ENCODE assay signal across 8 mouse cellular contexts in the genomic region with DNA sequence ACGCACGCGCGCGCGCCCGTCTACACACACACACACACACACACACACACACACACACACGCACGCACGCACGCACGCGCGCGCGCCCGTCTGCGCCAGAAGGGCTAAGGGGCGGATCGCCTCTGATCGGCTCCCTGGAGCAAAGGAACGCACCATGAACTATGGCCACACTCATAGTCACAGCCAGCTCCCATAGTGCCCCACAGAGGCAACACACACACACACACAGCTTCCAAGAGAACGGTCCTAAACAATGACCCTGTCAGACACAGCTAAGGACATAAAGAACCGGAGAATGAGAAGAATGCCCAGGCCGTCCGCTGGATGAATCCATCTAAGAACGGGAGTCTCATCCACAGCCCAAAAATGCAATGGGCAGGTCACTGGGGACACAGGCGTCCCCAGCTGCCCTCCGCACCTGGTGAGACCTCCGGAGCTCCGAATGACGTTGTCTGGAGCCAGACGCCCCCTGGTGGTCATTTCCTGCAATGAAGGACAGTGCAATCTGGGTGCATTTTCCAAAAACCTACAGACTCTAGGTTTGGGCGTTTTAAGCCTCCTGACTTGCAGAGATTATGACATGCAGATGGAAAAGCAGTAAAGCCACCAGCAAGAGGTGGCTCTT. TPM values are rescaled to one million over a fixed set of nuclear protein-coding genes. Genes with fewer than 3 reads are reported as not detected.
DNase-seq lines count a peak whose midpoint lies in the region; ATAC-seq and TF ChIP-seq lines count a peak whose summit lies in the region.

No protein-coding gene starts in this region.

- TF ChIP-seq POLR2A in MEL (IDR thresholded peaks at IDR 0.05; ENCODE audit: control insufficient read depth in 1 of 2, insufficient read depth in 1 of 2, low read depth in 1 of 2, low read length in 2 of 2, poor library complexity in 1 of 2) = no peak

- H3K79me2 ChIP-seq in MEL (ENCODE audit: control insufficient read depth, insufficient read depth, low read length, poor library complexity) = no peaks in the 10 kb centered on the region

- TF ChIP-seq RAD21 in MEL (IDR thresholded peaks at IDR 0.05; ENCODE audit: low read depth, low read length) = peak; percentile 60

- DNase-seq in MEL (ENCODE audit: low read depth, low spot score) = peak; percentile 77
- peak; percentile 78 for DNase-seq in cerebellum, adult 11 months
- DNase-seq in forebrain, postnatal 0 days = peak; percentile 87
- DNase-seq in heart, postnatal 4 days = peak; percentile 93
- peak; percentile 73 to 75 for DNase-seq in layer of hippocampus, postnatal 36 days
- peak; percentile 79 to 88 for DNase-seq in lung, postnatal 4 days
- peak; percentile 88 to 89 for DNase-seq in right cerebral cortex, adult 2 months (ENCODE audit: low spot score in 2 of 2)
- DNase-seq in urinary bladder, postnatal 36 days (ENCODE audit: low spot score in 2 of 2) = peak; percentile 75 to 78

- 55% methylated on average over 34 of the region's 34 CpGs for WGBS in forebrain, postnatal 0 days

- H3K27me3 ChIP-seq in MEL (ENCODE audit: control insufficient read depth in 1 of 2, insufficient read depth in 2 of 2, low read length in 2 of 2) = no peaks in the 10 kb centered on the region
- H3K27me3 ChIP-seq in forebrain, postnatal 0 days (ENCODE audit: insufficient read depth, low read length) = no peaks in the 10 kb centered on the region

- ATAC-seq in forebrain, postnatal 0 days = peak; percentile 77

- H3K4me1 ChIP-seq in MEL (ENCODE audit: control insufficient read depth in 1 of 2, insufficient read depth in 2 of 2, low read length in 2 of 2) = no peaks in the 10 kb centered on the region
- no peaks in the 10 kb centered on the region for H3K4me1 ChIP-seq in forebrain, postnatal 0 days (ENCODE audit: insufficient read depth)

- H3K4me2 ChIP-seq in forebrain, postnatal 0 days (ENCODE audit: low read depth) = peak overlapping the region; percentile 37

- H3K4me3 ChIP-seq in MEL (ENCODE audit: control insufficient read depth in 1 of 2, insufficient read depth in 1 of 2, low read depth in 2 of 2, low read length in 2 of 2) = no peak overlapping the region
- H3K4me3 ChIP-seq in forebrain, postnatal 0 days (ENCODE audit: low read depth, low read length) = peak overlapping the region; percentile 7; the same call in 1 of the 2 replicates

- H3K36me3 ChIP-seq in MEL (ENCODE audit: control insufficient read depth in 1 of 2, insufficient read depth in 2 of 2, low read length in 2 of 2) = 0 out of 4 replicates have a peak, but pooled peaks cover 0 to 2% of the 10 kb centered on the region in 2 experiments
- H3K36me3 ChIP-seq in forebrain, postnatal 0 days (ENCODE audit: insufficient read depth) = peaks cover 50% of the 10 kb centered on the region

- no peak overlapping the region for H3K9ac ChIP-seq in MEL (ENCODE audit: control insufficient read depth, low read depth, low read length, poor library complexity, severe bottlenecking)
- H3K9ac ChIP-seq in forebrain, postnatal 0 days = no peak overlapping the region

- no peak for TF ChIP-seq EP300 in MEL (IDR thresholded peaks at IDR 0.05; ENCODE audit: low read depth in 1 of 2, low read length in 2 of 2)

- H3K9me3 ChIP-seq in MEL (replicated peaks; ENCODE audit: insufficient read depth, low read length) = no peaks in the 10 kb centered on the region
- no peaks in the 10 kb centered on the region for H3K9me3 ChIP-seq in forebrain, postnatal 0 days (ENCODE audit: low read length)

- no peak overlapping the region for H3K27ac ChIP-seq in MEL (ENCODE audit: control insufficient read depth, low read depth, low read length)
- no peak overlapping the region for H3K27ac ChIP-seq in forebrain, postnatal 0 days (ENCODE audit: low read depth, low read length)

- TF ChIP-seq CTCF in MEL (IDR thresholded peaks at IDR 0.05 in 2 of 3, conservative IDR thresholded peaks at IDR 0.05 in 1 of 3; ENCODE audit: control insufficient read depth in 1 of 3, insufficient read depth in 1 of 3, low read depth in 2 of 3, low read length in 3 of 3, poor library complexity in 1 of 3, severe bottlenecking in 1 of 3) = peak; percentile 82 to 89 (median 85)
- TF ChIP-seq CTCF in forebrain, postnatal 0 days (IDR thresholded peaks at IDR 0.05; ENCODE audit: low read depth) = peak; percentile 95

TF ChIP-seq in MEL, 35 proteins besides CTCF, POLR2A, EP300 and RAD21:
- no peak for TF ChIP-seq MYB (IDR thresholded peaks at IDR 0.05; ENCODE audit: low read depth, low read length)
- TF ChIP-seq SMC3 (IDR thresholded peaks at IDR 0.05; ENCODE audit: low read depth, low read length) = peak; percentile 89
- peak; percentile 69 for TF ChIP-seq ZC3H11A (IDR thresholded peaks at IDR 0.05; ENCODE audit: low read depth, low read length)
TF ChIP-seq in MEL: peak in this region for 2.

RNA-seq across cellular contexts. Expression of gene Nanos3, which starts 25.3 kb away (rescaled TPM):
- 0.56 and 2.0 TPM in 2 replicates for total RNA-seq in MEL (2012; rRNA removed)
- polyA plus RNA-seq in MEL (2012; ENCODE audit: insufficient read depth in 1 of 2, insufficient read length in 2 of 2, low read depth in 1 of 2, low replicate concordance in 2 of 2, missing spikeins in 1 of 2) = 1 to 10 TPM in 1 of 2 experiments, not detected in 1; 1.7 TPM
- 1.7 and 3.2 TPM in 2 replicates for total RNA-seq in forebrain, postnatal 0 days (2014; rRNA removed)
- 10.0 and 13.3 TPM in 2 replicates for polyA plus RNA-seq in forebrain, postnatal 0 days (2015; fragmentation: Nextera tagmentation; extraction: Ambion mirVana)
- total RNA-seq in heart, postnatal 4 days (2021) = 1 to 10 TPM; 3.6 to 4.3 TPM
- total RNA-seq in layer of hippocampus, postnatal 36 days (2021) = 1 to 10 TPM; 2.2 to 4.9 TPM

RNA-seq across cellular contexts. Expression of gene Zswim4, which starts 26.6 kb away (rescaled TPM):
- total RNA-seq in MEL (2012; rRNA removed) = 3.6 and 4.4 TPM in 2 replicates
- 1 to 10 TPM in 1 of 2 experiments, not detected in 1; 7.4 TPM for polyA plus RNA-seq in MEL (2012; ENCODE audit: insufficient read depth in 1 of 2, insufficient read length in 2 of 2, low read depth in 1 of 2, low replicate concordance in 2 of 2, missing spikeins in 1 of 2)
- total RNA-seq in forebrain, postnatal 0 days (2014; rRNA removed) = 36.5 and 47.7 TPM in 2 replicates
- polyA plus RNA-seq in forebrain, postnatal 0 days (2015; fragmentation: Nextera tagmentation; extraction: Ambion mirVana) = 15.1 and 15.5 TPM in 2 replicates
- total RNA-seq in heart, postnatal 4 days (2021) = 10 to 100 TPM; 12.8 to 13.8 TPM
- 10 to 100 TPM; 16.8 to 18.1 TPM for total RNA-seq in layer of hippocampus, postnatal 36 days (2021)

RNA-seq across cellular contexts. Expression of gene D8Ertd738e, which starts 39.2 kb away (rescaled TPM):
- total RNA-seq in MEL (2012; rRNA removed) = 159 and 164 TPM in 2 replicates
- polyA plus RNA-seq in MEL (2012; ENCODE audit: insufficient read depth in 1 of 2, insufficient read length in 2 of 2, low read depth in 1 of 2, low replicate concordance in 2 of 2, missing spikeins in 1 of 2) = 100 to 1,000 TPM in 1 of 2 experiments, not detected in 1; 149 TPM
- total RNA-seq in forebrain, postnatal 0 days (2014; rRNA removed) = 130 and 146 TPM in 2 replicates
- polyA plus RNA-seq in forebrain, postnatal 0 days (2015; fragmentation: Nextera tagmentation; extraction: Ambion mirVana) = 255 and 310 TPM in 2 replicates
- total RNA-seq in heart, postnatal 4 days (2021) = 100 to 1,000 TPM; 218 to 233 TPM
- total RNA-seq in layer of hippocampus, postnatal 36 days (2021) = 100 to 1,000 TPM; 131 to 145 TPM

RNA-seq across cellular contexts. Expression of gene Mri1, which starts 46.8 kb away (rescaled TPM):
- 26.8 and 27.8 TPM in 2 replicates for total RNA-seq in MEL (2012; rRNA removed)
- polyA plus RNA-seq in MEL (2012; ENCODE audit: insufficient read depth in 1 of 2, insufficient read length in 2 of 2, low read depth in 1 of 2, low replicate concordance in 2 of 2, missing spikeins in 1 of 2) = 10 to 100 TPM in 1 of 2 experiments, not detected in 1; 43.2 TPM
- total RNA-seq in forebrain, postnatal 0 days (2014; rRNA removed) = 36.2 and 36.4 TPM in 2 replicates
- 32.0 and 39.8 TPM in 2 replicates for polyA plus RNA-seq in forebrain, postnatal 0 days (2015; fragmentation: Nextera tagmentation; extraction: Ambion mirVana)
- total RNA-seq in heart, postnatal 4 days (2021) = 10 to 100 TPM; 14.4 to 19.2 TPM
- 10 to 100 TPM; 15.1 to 16.2 TPM for total RNA-seq in layer of hippocampus, postnatal 36 days (2021)

RNA-seq across cellular contexts. Expression of gene Ccdc130, which starts 59.9 kb away (rescaled TPM):
- total RNA-seq in MEL (2012; rRNA removed) = 8.2 and 10.2 TPM in 2 replicates
- polyA plus RNA-seq in MEL (2012; ENCODE audit: insufficient read depth in 1 of 2, insufficient read length in 2 of 2, low read depth in 1 of 2, low replicate concordance in 2 of 2, missing spikeins in 1 of 2) = 10 to 100 TPM in 1 of 2 experiments, not detected in 1; 26.0 TPM
- 23.3 and 23.4 TPM in 2 replicates for total RNA-seq in forebrain, postnatal 0 days (2014; rRNA removed)
- 22.2 and 22.4 TPM in 2 replicates for polyA plus RNA-seq in forebrain, postnatal 0 days (2015; fragmentation: Nextera tagmentation; extraction: Ambion mirVana)
- total RNA-seq in heart, postnatal 4 days (2021) = 10 to 100 TPM; 11.0 to 16.2 TPM
- 10 to 100 TPM; 28.4 to 30.9 TPM for total RNA-seq in layer of hippocampus, postnatal 36 days (2021)
